Mouse (Mus musculus) spleen, adult 2 months (tissue): Measurements from ENCODE around the gene Mrc2. TPM values are rescaled to one million over a fixed set of nuclear protein-coding genes. Genes with fewer than 3 reads are reported as not detected.

ENCODE experiments used
- DNase-seq, 2 experiments: peaks; one replicate each; pipeline versions ENCODE4 v3.0.0 to v3.0.0-alpha.2; 2012 to 2021; ENCODE audit warnings: low spot score in 2 of 2, low read depth in 1 of 2
- H3K27ac ChIP-seq: fragments of 200-500 bp; 2 replicates; pipeline ENCODE4 v1.5.1; 2012; ENCODE audit warnings: low read length, inconsistent platforms; ENCODE audit not compliant: insufficient read depth
- H3K27me3 ChIP-seq: fragments of 200-500 bp; 2 replicates; pipeline ENCODE4 v1.6.1; 2012; ENCODE audit warnings: mild to moderate bottlenecking, moderate library complexity, low read length, inconsistent platforms; ENCODE audit not compliant: control insufficient read depth, insufficient read depth
- H3K36me3 ChIP-seq: fragments of 200-500 bp; 2 replicates; pipeline ENCODE4 v1.6.1; 2012; ENCODE audit warnings: mild to moderate bottlenecking, low read length, inconsistent platforms; ENCODE audit not compliant: control insufficient read depth, insufficient read depth
- H3K4me1 ChIP-seq: fragments of 200-500 bp; 2 replicates; pipeline ENCODE4 v1.6.1; 2011; ENCODE audit warnings: inconsistent platforms; ENCODE audit not compliant: control insufficient read depth, insufficient read depth, insufficient read length
- H3K4me3 ChIP-seq: fragments of 200-500 bp; 2 replicates; pipeline ENCODE4 v1.5.1; 2011; ENCODE audit warnings: mild to moderate bottlenecking, inconsistent platforms; ENCODE audit not compliant: insufficient read depth, insufficient read length; ENCODE audit errors: extremely low read depth
- CTCF ChIP-seq: fragments of 200-500 bp; IDR thresholded peaks from 2 replicates; pipeline ENCODE4 v1.5.1; 2011; ENCODE audit warnings: mild to moderate bottlenecking, inconsistent platforms; ENCODE audit not compliant: insufficient read depth, insufficient read length, insufficient replicate concordance; ENCODE audit errors: extremely low read depth
- POLR2A ChIP-seq: fragments of 200-500 bp; IDR thresholded peaks from 2 replicates; pipeline ENCODE4 v1.6.1; 2011; ENCODE audit warnings: low read depth, low read length, inconsistent platforms
- WGBS: fragments of 180-500 bp; shearing (Covaris S2); methylation state at CpG from one replicate; pipeline ENCODE4 v1.1.7; 2018; 5-methylcytosine and 5-hydroxymethylcytosine counted together
- polyA plus RNA-seq: library from polyadenylated mRNA; depleted of rRNA; stranded (reverse); fragments of >200 nt; gene quantifications from 2 replicates; pipeline ENCODE4 v1.2.3, GENCODE M21; 2012

Gene Mrc2
- polyA plus RNA-seq, 1 experiment: 5.9 TPM

DNA sequence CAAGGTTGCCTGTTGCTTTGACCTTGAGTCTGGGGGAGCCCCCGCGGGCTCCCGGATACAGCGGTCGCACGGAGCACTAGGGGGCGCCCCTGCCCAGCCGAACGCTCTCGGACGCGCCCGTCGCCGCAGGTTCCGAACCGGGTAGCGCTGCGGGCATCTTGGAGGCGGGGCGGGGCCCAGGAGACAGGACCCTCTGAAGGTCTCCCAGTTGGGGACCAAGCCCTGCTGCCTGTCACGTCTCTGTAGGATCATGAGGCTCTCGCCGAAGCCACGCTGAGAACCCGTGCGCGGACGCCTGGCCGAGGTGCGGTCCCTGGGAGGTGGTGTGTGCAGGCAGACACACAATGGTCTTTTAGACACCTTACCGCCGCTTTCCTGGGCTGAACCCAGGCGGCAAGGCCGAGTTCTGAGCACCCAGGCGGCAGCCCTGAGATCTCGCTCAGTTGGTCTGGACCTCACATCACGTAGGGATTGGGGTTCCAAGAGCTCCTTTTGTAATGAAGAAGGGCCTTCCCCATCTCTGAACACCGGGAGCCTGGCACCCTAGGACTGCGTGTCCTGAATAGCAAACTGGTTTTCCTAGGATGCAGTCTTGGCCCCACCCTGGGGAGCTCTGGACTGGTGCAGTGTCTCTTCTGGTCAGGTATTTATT is 70.6 kb downstream of the Mrc2 start:
- peak; percentile 86 for TF ChIP-seq CTCF
- no peak for TF ChIP-seq POLR2A
- 6% methylated on average over 40 of the region's 40 CpGs for WGBS
- H3K4me1 ChIP-seq: peaks cover 4% of the 10 kb centered on the region; the same call in 1 of the 2 replicates

GRCm38 (mm10) chr11:105363598-105364385 is 71.3 kb downstream of the Mrc2 start:
- H3K4me1 ChIP-seq: peaks cover 4% of the 10 kb centered on the region; the same call in 1 of the 2 replicates

More for the DNA sequence above, 70.6 kb downstream of the Mrc2 start:
- Histone ChIP-seq H3K27ac (no peak overlapping the region), H3K27me3 (no peaks in the 10 kb centered on the region), H3K36me3 (no peaks in the 10 kb centered on the region), H3K4me3 (peak overlapping the region; percentile 43)
- DNase-seq: peak in 1 of 2 experiments; percentile 69

DNA sequence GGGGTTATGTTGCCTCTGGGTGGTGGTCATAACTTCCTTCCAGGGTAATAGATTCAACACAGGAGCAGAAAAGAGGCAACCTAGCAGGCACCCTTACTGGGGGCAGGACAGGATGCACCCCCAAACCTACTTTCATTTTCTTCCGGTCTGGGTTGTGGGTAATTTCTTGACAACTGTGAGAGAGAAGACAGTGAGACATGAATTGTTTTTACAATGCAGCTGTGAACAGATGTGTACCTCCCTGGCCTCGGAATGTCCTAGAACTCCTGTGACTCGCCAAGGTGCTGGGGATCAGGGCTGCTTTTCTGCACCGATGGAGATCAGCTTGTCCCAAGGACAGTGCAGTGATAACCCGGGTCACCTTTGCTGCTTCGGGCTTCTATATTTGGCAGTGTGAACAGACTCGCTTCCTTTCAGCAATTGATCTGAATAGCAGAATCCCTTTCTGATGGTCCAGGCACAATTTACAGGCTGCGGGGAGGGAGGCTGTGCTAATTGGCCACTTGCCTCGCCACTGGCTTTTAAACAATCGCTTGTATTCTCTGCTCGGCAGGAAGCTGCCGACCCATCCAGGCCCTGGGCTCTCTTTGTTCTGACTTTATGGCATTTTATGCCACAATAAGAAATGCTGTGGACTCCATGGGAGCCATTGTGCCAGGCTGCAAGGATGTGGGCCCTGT is 72.1 kb downstream of the Mrc2 start:
- H3K4me1 ChIP-seq: peaks cover 4% of the 10 kb centered on the region; the same call in 1 of the 2 replicates
- TF ChIP-seq POLR2A: no peak
- TF ChIP-seq CTCF: no peak
- H3K27me3 ChIP-seq: no peaks in the 10 kb centered on the region
- WGBS: 16% methylated on average over 12 of the region's 12 CpGs
- H3K4me3 ChIP-seq: peak overlapping the region; percentile 22
- H3K36me3 ChIP-seq: no peaks in the 10 kb centered on the region
- 0 out of 2 replicates have a peak overlapping the region, but pooled peaks have one; percentile 10 for H3K27ac ChIP-seq
- DNase-seq: no peak

More at GRCm38 (mm10) chr11:105363598-105364385, 71.3 kb downstream of the Mrc2 start:
- 52% methylated on average over 12 of the region's 12 CpGs for WGBS
- no peak for DNase-seq
- Histone ChIP-seq H3K36me3 (no peaks in the 10 kb centered on the region), H3K27me3 (no peaks in the 10 kb centered on the region), H3K27ac (no peak overlapping the region), H3K4me3 (no peak overlapping the region)
- TF ChIP-seq CTCF (no peak), POLR2A (no peak)

DNA sequence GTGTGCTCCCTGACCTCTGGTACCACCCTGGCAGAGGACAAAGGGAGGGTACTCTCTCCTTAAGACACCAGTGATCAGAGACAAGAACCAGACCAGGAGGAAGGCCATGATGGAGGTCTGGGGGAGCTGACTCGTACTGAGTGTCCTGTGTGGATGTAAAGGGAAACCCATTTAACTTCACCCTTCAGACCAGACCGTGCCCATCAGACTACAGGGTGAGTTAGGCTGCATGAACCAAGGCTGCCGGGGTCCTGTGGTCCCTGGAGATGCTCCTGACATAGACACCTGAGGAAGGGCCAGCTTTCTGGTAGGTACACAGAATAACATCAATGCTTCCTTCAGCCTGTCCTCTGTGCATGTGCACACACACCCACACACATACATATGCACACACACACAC is 73.2 kb downstream of the Mrc2 start:
- no peak for TF ChIP-seq CTCF
- TF ChIP-seq POLR2A: no peak
- DNase-seq: no peak
- Histone ChIP-seq H3K36me3 (no peaks in the 10 kb centered on the region), H3K4me3 (no peak overlapping the region), H3K27me3 (no peaks in the 10 kb centered on the region), H3K27ac (no peak overlapping the region; the same call in 1 of the 2 replicates), H3K4me1 (peaks cover 4% of the 10 kb centered on the region; the same call in 1 of the 2 replicates)
- 61% methylated on average over 3 of the region's 3 CpGs for WGBS

DNA sequence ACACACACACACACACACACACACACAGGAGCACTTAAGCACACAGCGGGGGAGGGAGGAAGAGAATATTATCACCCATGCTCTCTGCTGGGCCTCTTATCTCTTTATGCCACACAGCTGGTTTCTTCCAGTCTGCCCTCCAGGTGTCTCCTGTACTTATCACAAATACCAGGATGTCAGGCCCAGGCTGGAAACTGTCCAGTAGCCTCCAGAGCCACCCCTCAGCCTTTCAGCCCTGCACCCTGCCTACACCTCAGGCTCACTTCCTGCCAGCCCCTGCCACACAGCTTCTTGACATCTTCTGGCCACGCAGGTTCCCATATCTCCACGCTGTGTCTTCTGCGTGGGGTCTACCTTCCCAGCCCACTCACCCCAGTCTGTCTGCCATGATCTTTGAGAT is 73.6 kb downstream of the Mrc2 start:
- WGBS: 53% methylated on average over 4 of the region's 4 CpGs
- H3K36me3 ChIP-seq: no peaks in the 10 kb centered on the region
- no peak for TF ChIP-seq POLR2A
- TF ChIP-seq CTCF: no peak
- no peak overlapping the region for H3K4me3 ChIP-seq
- no peak overlapping the region; the same call in 1 of the 2 replicates for H3K27ac ChIP-seq
- H3K27me3 ChIP-seq: no peaks in the 10 kb centered on the region
- DNase-seq: no peak
- H3K4me1 ChIP-seq: peaks cover 4% of the 10 kb centered on the region; the same call in 1 of the 2 replicates

GRCm38 (mm10) chr11:105367163-105367562 is 74.7 kb downstream of the Mrc2 start:
- Histone ChIP-seq H3K27ac (no peak overlapping the region), H3K4me1 (peaks cover 4% of the 10 kb centered on the region; the same call in 1 of the 2 replicates), H3K36me3 (no peaks in the 10 kb centered on the region), H3K4me3 (no peak overlapping the region), H3K27me3 (no peaks in the 10 kb centered on the region)
- 67% methylated on average over 3 of the region's 3 CpGs for WGBS
- no peak for DNase-seq
- TF ChIP-seq CTCF (no peak), POLR2A (no peak)
